Mouse (Mus musculus) neural tube, embryonic 13.5 days (tissue): ENCODE measurements around the gene Mecom. TPM values are rescaled to one million over a fixed set of nuclear protein-coding genes. Genes with fewer than 3 reads are reported as not detected.
A peak's percentile ranks its signal among the peaks of the same experiment; 100 is the strongest.
"Not testable (repeated sequence)": the region's sequence is repeated elsewhere in the genome, so short reads cannot be mapped to it uniquely, and the experiment has no call there.

ENCODE experiments used
- ATAC-seq: fragments of 200-750 bp; cut with Nextera tagmentation; 2 replicates; pipeline ENCODE4 v1.8.0; 2017; ENCODE audit warnings: low read depth, mild to moderate bottlenecking, moderate TSS enrichment, moderate library complexity
- H3K27ac ChIP-seq: fragments of 300-500 bp; sonication (generic); replicated peaks from 2 replicates; pipeline ENCODE4 v1.5.1; 2015; ENCODE audit warnings: moderate library complexity, mild to moderate bottlenecking, inconsistent platforms
- H3K27me3 ChIP-seq: fragments of 300-500 bp; sonication (generic); 2 replicates; pipeline ENCODE4 v1.6.1; 2015; ENCODE audit warnings: mild to moderate bottlenecking, inconsistent platforms
- H3K36me3 ChIP-seq: fragments of 300-500 bp; sonication (generic); 2 replicates; pipeline ENCODE4 v1.6.1; 2015; ENCODE audit warnings: mild to moderate bottlenecking, inconsistent platforms
- H3K4me1 ChIP-seq: fragments of 300-500 bp; sonication (generic); replicated peaks from 2 replicates; pipeline ENCODE4 v1.6.1; 2015; ENCODE audit warnings: inconsistent platforms
- H3K4me2 ChIP-seq: fragments of 300-500 bp; sonication (generic); 2 replicates; pipeline ENCODE4 v1.6.1; 2015; ENCODE audit warnings: inconsistent platforms, mild to moderate bottlenecking, moderate library complexity
- H3K4me3 ChIP-seq: fragments of 300-500 bp; sonication (generic); 2 replicates; pipeline ENCODE4 v1.5.1; 2015; ENCODE audit warnings: mild to moderate bottlenecking, inconsistent platforms
- H3K9ac ChIP-seq: fragments of 300-500 bp; sonication (generic); 2 replicates; pipeline ENCODE4 v1.6.1; 2015; ENCODE audit warnings: moderate library complexity, mild to moderate bottlenecking, inconsistent platforms
- H3K9me3 ChIP-seq: fragments of 300-500 bp; sonication (generic); 2 replicates; pipeline ENCODE4 v1.6.1; 2016; ENCODE audit warnings: inconsistent platforms
- WGBS: fragments of 180-500 bp; shearing (Covaris S2); methylation state at CpG from one replicate; pipeline ENCODE4 v1.1.7; 2015; 5-methylcytosine and 5-hydroxymethylcytosine counted together
- polyA plus RNA-seq: library from polyadenylated mRNA; unstranded; fragments of >200 nt; fragmentation: Nextera tagmentation; extraction: Ambion mirVana; gene quantifications from 2 replicates; pipeline ENCODE4 v1.2.1, GENCODE M21; 2015

Gene Mecom
- polyA plus RNA-seq, 1 experiment from 2014 or later: 8.9 TPM

- Histone ChIP-seq H3K9me3 (no peaks in the 10 kb centered on the region), H3K4me3 (no peak overlapping the region), H3K9ac (no peak overlapping the region), H3K27ac (no peak overlapping the region), H3K4me1 (0 out of 2 replicates have a peak, but pooled peaks cover 8% of the 10 kb centered on the region), H3K4me2 (peak overlapping the region; percentile 7; the same call in 1 of the 2 replicates), H3K36me3 (no peaks in the 10 kb centered on the region), H3K27me3 (no peaks in the 10 kb centered on the region)
- 64% methylated on average over 11 of the region's 11 CpGs for WGBS
- no peak for ATAC-seq
Observed at GRCm38 (mm10) chr3:30546831-30547369, 908 bp downstream of the Mecom start.

- WGBS: 73% methylated on average over 13 of the region's 13 CpGs
- 0 out of 2 replicates have a peak, but pooled peaks cover 8% of the 10 kb centered on the region for H3K4me1 ChIP-seq
- no peaks in the 10 kb centered on the region for H3K36me3 ChIP-seq
- H3K4me2 ChIP-seq: peak overlapping the region; percentile 7; the same call in 1 of the 2 replicates
- no peaks in the 10 kb centered on the region for H3K27me3 ChIP-seq
- no peak overlapping the region for H3K27ac ChIP-seq
- H3K9me3 ChIP-seq: no peaks in the 10 kb centered on the region
- no peak overlapping the region for H3K9ac ChIP-seq
- no peak overlapping the region for H3K4me3 ChIP-seq
- no peak for ATAC-seq
Observed at GRCm38 (mm10) chr3:30546366-30546765, 1.4 kb downstream of the Mecom start.

DNA sequence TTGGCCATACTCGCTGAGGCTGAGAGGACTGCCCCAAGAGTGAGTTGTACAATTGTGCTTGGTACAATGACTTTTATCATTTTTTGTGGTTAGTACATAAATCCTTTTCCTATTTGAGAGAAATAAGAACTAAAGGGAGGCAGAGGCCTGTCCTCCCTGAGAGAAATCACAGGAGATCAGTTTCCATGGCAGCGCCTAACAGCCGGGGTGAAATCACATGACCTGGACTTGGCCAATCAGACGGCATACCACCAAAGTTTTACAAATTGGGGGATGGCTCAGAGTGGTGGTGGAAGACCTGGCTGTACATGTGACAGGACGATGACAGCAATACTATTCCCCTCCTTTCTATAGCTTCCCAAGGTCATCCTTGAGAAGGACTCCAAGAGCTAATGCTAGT, 2.6 kb downstream of the Mecom start:
- WGBS: 83% methylated on average over 5 of the region's 5 CpGs
- no peak overlapping the region for H3K4me3 ChIP-seq
- H3K4me1 ChIP-seq: 0 out of 2 replicates have a peak, but pooled peaks cover 8% of the 10 kb centered on the region
- no peak overlapping the region for H3K9ac ChIP-seq
- H3K36me3 ChIP-seq: no peaks in the 10 kb centered on the region
- no peak overlapping the region for H3K4me2 ChIP-seq
- ATAC-seq: no peak
- no peak overlapping the region for H3K27ac ChIP-seq
- no peaks in the 10 kb centered on the region for H3K9me3 ChIP-seq
- H3K27me3 ChIP-seq: no peaks in the 10 kb centered on the region

GRCm38 (mm10) chr3:30544305-30544704, 3.5 kb downstream of the Mecom start:
- Histone ChIP-seq H3K27me3 (no peaks in the 10 kb centered on the region), H3K36me3 (no peaks in the 10 kb centered on the region), H3K27ac (no peak overlapping the region), H3K4me1 (0 out of 2 replicates have a peak, but pooled peaks cover 8% of the 10 kb centered on the region), H3K4me3 (no peak overlapping the region), H3K9me3 (no peaks in the 10 kb centered on the region), H3K4me2 (no peak overlapping the region), H3K9ac (no peak overlapping the region)
- ATAC-seq: no peak
- 79% methylated on average over 5 of the region's 5 CpGs for WGBS

DNA sequence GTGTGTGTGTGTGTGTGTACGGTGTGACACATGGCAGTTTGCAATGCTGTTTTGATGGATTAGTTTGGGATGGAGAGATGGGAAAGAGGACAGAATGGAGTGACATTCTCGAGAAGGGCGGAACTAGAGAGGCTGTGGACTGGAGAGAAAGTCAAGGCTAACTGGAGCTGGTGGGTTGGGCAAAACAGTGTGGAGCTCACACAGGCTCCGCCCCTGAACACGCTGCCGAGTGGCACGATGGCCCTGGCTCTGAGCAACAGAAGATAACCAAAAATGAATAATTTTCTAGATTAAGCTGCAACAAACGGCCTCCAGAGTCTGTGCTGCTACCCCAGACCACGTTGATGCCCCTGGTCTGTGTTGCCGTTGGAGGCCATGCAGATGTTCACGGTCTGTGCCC, 12.0 kb downstream of the Mecom start:
- no peak overlapping the region for H3K9ac ChIP-seq
- no peak overlapping the region for H3K4me3 ChIP-seq
- ATAC-seq: no peak
- no peaks in the 10 kb centered on the region for H3K36me3 ChIP-seq
- H3K4me2 ChIP-seq: no peak overlapping the region
- 88% methylated on average over 11 of the region's 11 CpGs for WGBS
- H3K27me3 ChIP-seq: no peaks in the 10 kb centered on the region
- H3K4me1 ChIP-seq: no peaks in the 10 kb centered on the region
- H3K27ac ChIP-seq: no peak overlapping the region
- H3K9me3 ChIP-seq: no peaks in the 10 kb centered on the region

GRCm38 (mm10) chr3:30520751-30521150, 27.1 kb downstream of the Mecom start:
- H3K4me3 ChIP-seq, H3K27ac ChIP-seq, H3K36me3 ChIP-seq, H3K9ac ChIP-seq, H3K4me2 ChIP-seq, H3K9me3 ChIP-seq, H3K4me1 ChIP-seq, ATAC-seq: not testable (repeated sequence)
- WGBS: 54% methylated on average over 3 of the region's 3 CpGs
- H3K27me3 ChIP-seq: peaks cover 23% of the 10 kb centered on the region

- ATAC-seq: no peak
- H3K4me1 ChIP-seq: peaks cover 11% of the 10 kb centered on the region
Observed at GRCm38 (mm10) chr3:30519425-30519824, 28.4 kb downstream of the Mecom start.

DNA sequence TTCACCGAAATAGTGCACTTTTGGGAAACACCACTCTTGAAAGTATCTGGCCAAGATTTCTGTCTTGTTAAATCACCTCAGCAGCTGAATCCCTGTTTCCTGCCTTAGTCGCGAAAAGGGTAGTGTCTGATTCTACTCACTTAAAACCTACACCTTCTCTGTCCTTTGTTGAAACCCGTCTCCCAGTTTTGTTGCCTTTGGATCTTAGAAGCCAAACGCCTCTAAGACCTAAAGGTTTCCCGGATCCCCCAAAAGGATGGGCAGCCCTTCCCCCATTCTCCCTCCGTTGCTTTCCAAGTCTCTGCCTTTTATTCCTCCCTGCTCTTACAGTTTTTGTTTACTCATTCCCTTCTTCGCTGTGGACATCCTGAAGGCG, 32.0 kb downstream of the Mecom start:
- Histone ChIP-seq H3K9ac (no peak overlapping the region), H3K27me3 (peaks cover 72% of the 10 kb centered on the region), H3K9me3 (no peaks in the 10 kb centered on the region), H3K4me1 (peaks cover 20% of the 10 kb centered on the region), H3K4me2 (peak overlapping the region; percentile 61), H3K27ac (no peak overlapping the region), H3K36me3 (no peaks in the 10 kb centered on the region), H3K4me3 (no peak overlapping the region; the same call in 1 of the 2 replicates)
- no peak for ATAC-seq
- WGBS: 5% methylated on average over 9 of the region's 9 CpGs

More at GRCm38 (mm10) chr3:30519425-30519824, 28.4 kb downstream of the Mecom start:
- Histone ChIP-seq H3K9me3 (no peaks in the 10 kb centered on the region), H3K9ac (no peak overlapping the region), H3K27me3 (peaks cover 36% of the 10 kb centered on the region), H3K27ac (no peak overlapping the region), H3K36me3 (no peaks in the 10 kb centered on the region), H3K4me3 (no peak overlapping the region), H3K4me2 (no peak overlapping the region)
- WGBS: 57% methylated on average over 1 of the region's 1 CpGs

- Histone ChIP-seq H3K9me3 (no peaks in the 10 kb centered on the region), H3K27ac (no peak overlapping the region), H3K4me3 (peak overlapping the region; percentile 35), H3K4me1 (peaks cover 23% of the 10 kb centered on the region), H3K4me2 (peak overlapping the region; percentile 61), H3K27me3 (peaks cover 78% of the 10 kb centered on the region), H3K9ac (0 out of 2 replicates have a peak overlapping the region, but pooled peaks have one; percentile 60), H3K36me3 (no peaks in the 10 kb centered on the region)
- WGBS: 1% methylated on average over 61 of the region's 62 CpGs
- ATAC-seq: peak; percentile 89
Observed at GRCm38 (mm10) chr3:30514901-30515794, 32.7 kb downstream of the Mecom start.

- Histone ChIP-seq H3K9me3 (no peaks in the 10 kb centered on the region), H3K27ac (peak overlapping the region; percentile 23; the same call in 1 of the 2 replicates), H3K36me3 (no peaks in the 10 kb centered on the region), H3K4me3 (peak overlapping the region; percentile 35), H3K9ac (peak overlapping the region; percentile 60), H3K4me1 (peaks cover 32% of the 10 kb centered on the region), H3K27me3 (peaks cover 88% of the 10 kb centered on the region), H3K4me2 (peak overlapping the region; percentile 61)
- WGBS: under 1% methylated on average over 52 of the region's 52 CpGs
- peak; percentile 17; the same call in 1 of the 2 replicates for ATAC-seq
Observed at GRCm38 (mm10) chr3:30514051-30514754, 33.6 kb downstream of the Mecom start.

- Histone ChIP-seq H3K9me3 (no peaks in the 10 kb centered on the region), H3K27me3 (peaks cover 95% of the 10 kb centered on the region), H3K4me1 (peaks cover 40% of the 10 kb centered on the region), H3K27ac (no peak overlapping the region), H3K36me3 (no peaks in the 10 kb centered on the region), H3K4me2 (peak overlapping the region; percentile 61), H3K9ac (no peak overlapping the region), H3K4me3 (peak overlapping the region; percentile 35)
- WGBS: 3% methylated on average over 16 of the region's 16 CpGs
- no peak for ATAC-seq
Observed at GRCm38 (mm10) chr3:30513314-30513997, 34.4 kb downstream of the Mecom start.
